In genomic region chr11:82908608-82908989, GRCm38 (mm10) we compare ENCODE assay signal across 8 mouse cellular contexts. TPM values are rescaled to one million over a fixed set of nuclear protein-coding genes. Genes with fewer than 3 reads are reported as not detected.
A peak's percentile ranks its signal among the peaks of the same experiment; 100 is the strongest.
DNase-seq lines count a peak whose midpoint lies in the region; ATAC-seq and TF ChIP-seq lines count a peak whose summit lies in the region.

No protein-coding gene starts in this region.

- peak overlapping the region; percentile 75 for H3K9ac ChIP-seq in forebrain, embryonic 12.5 days
- H3K9ac ChIP-seq in limb, embryonic 13.5 days: peak overlapping the region; percentile 88
- no peak overlapping the region for H3K9ac ChIP-seq in stomach, embryonic 15.5 days

- no peak overlapping the region for H3K27ac ChIP-seq in testis, adult 2 months (ENCODE audit: control insufficient read depth, insufficient read depth, low read depth, low read length)
- no peak overlapping the region for H3K27ac ChIP-seq in forebrain, embryonic 12.5 days
- H3K27ac ChIP-seq in limb, embryonic 13.5 days: no peak overlapping the region
- H3K27ac ChIP-seq in stomach, embryonic 15.5 days: no peak overlapping the region

- WGBS in forebrain, embryonic 12.5 days: 57% methylated on average over 10 of the region's 10 CpGs
- 56% methylated on average over 10 of the region's 10 CpGs for WGBS in limb, embryonic 13.5 days
- 48% methylated on average over 10 of the region's 10 CpGs for WGBS in stomach, embryonic 15.5 days

- H3K4me2 ChIP-seq in forebrain, embryonic 12.5 days: peak overlapping the region; percentile 76
- peak overlapping the region; percentile 86 for H3K4me2 ChIP-seq in limb, embryonic 13.5 days (replicated peaks)
- H3K4me2 ChIP-seq in stomach, embryonic 15.5 days: peak overlapping the region; percentile 87

- H3K9me3 ChIP-seq in forebrain, embryonic 12.5 days: no peaks in the 10 kb centered on the region
- no peaks in the 10 kb centered on the region for H3K9me3 ChIP-seq in limb, embryonic 13.5 days
- H3K9me3 ChIP-seq in stomach, embryonic 15.5 days: no peaks in the 10 kb centered on the region

- peak overlapping the region; percentile 86 for H3K4me3 ChIP-seq in testis, adult 2 months (ENCODE audit: control insufficient read depth, low read depth, low read length)
- peak overlapping the region; percentile 64 for H3K4me3 ChIP-seq in forebrain, embryonic 12.5 days (replicated peaks)
- peak overlapping the region; percentile 87 for H3K4me3 ChIP-seq in limb, embryonic 13.5 days
- peak overlapping the region; percentile 85 for H3K4me3 ChIP-seq in stomach, embryonic 15.5 days (replicated peaks)

- H3K4me1 ChIP-seq in testis, adult 2 months (ENCODE audit: control insufficient read depth, insufficient read depth, low read length): peaks cover 9% of the 10 kb centered on the region
- H3K4me1 ChIP-seq in forebrain, embryonic 12.5 days: peaks cover 11% of the 10 kb centered on the region
- peaks cover 10% of the 10 kb centered on the region for H3K4me1 ChIP-seq in limb, embryonic 13.5 days
- peaks cover 6% of the 10 kb centered on the region; the same call in 1 of the 2 replicates for H3K4me1 ChIP-seq in stomach, embryonic 15.5 days

- no peak for TF ChIP-seq CTCF in testis, adult 2 months (IDR thresholded peaks at IDR 0.05; ENCODE audit: control insufficient read depth, insufficient read depth, insufficient replicate concordance, low read depth, low read length)

- no peak for ATAC-seq in forebrain, embryonic 12.5 days (ENCODE audit: low FRiP score)
- no peak for ATAC-seq in limb, embryonic 13.5 days (ENCODE audit: low FRiP score, low read depth)
- ATAC-seq in stomach, embryonic 15.5 days (ENCODE audit: insufficient read depth, low FRiP score, low read depth): no peak

- H3K36me3 ChIP-seq in testis, adult 2 months (ENCODE audit: control insufficient read depth, insufficient read depth, low read length): no peaks in the 10 kb centered on the region; the same call in 1 of the 2 replicates
- peaks cover 28% of the 10 kb centered on the region for H3K36me3 ChIP-seq in forebrain, embryonic 12.5 days (replicated peaks)
- H3K36me3 ChIP-seq in limb, embryonic 13.5 days: peaks cover 30% of the 10 kb centered on the region
- H3K36me3 ChIP-seq in stomach, embryonic 15.5 days: peaks cover 19% of the 10 kb centered on the region

- DNase-seq in testis, postnatal 10 days (ENCODE audit: low spot score): no peak
- no peak for DNase-seq in right cerebral cortex, postnatal 36 days (ENCODE audit: low spot score in 2 of 2)
- DNase-seq in spleen, postnatal 14 days (ENCODE audit: low spot score in 2 of 2): no peak
- no peak for DNase-seq in right cerebral cortex, postnatal 25 days

- H3K27me3 ChIP-seq in testis, adult 2 months (ENCODE audit: control insufficient read depth, insufficient read depth, low read length): no peaks in the 10 kb centered on the region
- 0 out of 2 replicates have a peak, but pooled peaks cover 4% of the 10 kb centered on the region for H3K27me3 ChIP-seq in forebrain, embryonic 12.5 days
- peaks cover 14% of the 10 kb centered on the region for H3K27me3 ChIP-seq in limb, embryonic 13.5 days
- H3K27me3 ChIP-seq in stomach, embryonic 15.5 days (replicated peaks): no peaks in the 10 kb centered on the region; the same call in 1 of the 2 replicates

- TF ChIP-seq POLR2A in testis, adult 2 months (IDR thresholded peaks at IDR 0.05; ENCODE audit: control insufficient read depth, low read depth, low read length): no peak

RNA-seq across cellular contexts. Expression of gene Nle1, which starts 0.4 kb away (rescaled TPM):
- 9.6 and 9.7 TPM in 2 replicates for polyA plus RNA-seq in testis, adult 2 months (2012; rRNA removed)
- polyA plus RNA-seq in forebrain, embryonic 12.5 days (2016; fragmentation: Nextera tagmentation; extraction: Ambion mirVana): 32.3 and 37.3 TPM in 2 replicates
- 39.5 and 41.3 TPM in 2 replicates for polyA plus RNA-seq in limb, embryonic 13.5 days (2015; fragmentation: Nextera tagmentation; extraction: Ambion mirVana)
- polyA plus RNA-seq in stomach, embryonic 15.5 days (2015; fragmentation: Nextera tagmentation; extraction: Ambion mirVana): 30.7 and 31.1 TPM in 2 replicates

RNA-seq across cellular contexts. Expression of gene Unc45b, which starts 1.8 kb away (rescaled TPM):
- polyA plus RNA-seq in testis, adult 2 months (2012; rRNA removed): 3.3 and 7.2 TPM in 2 replicates
- polyA plus RNA-seq in forebrain, embryonic 12.5 days (2016; fragmentation: Nextera tagmentation; extraction: Ambion mirVana): 1.0 and 1.3 TPM in 2 replicates
- polyA plus RNA-seq in limb, embryonic 13.5 days (2015; fragmentation: Nextera tagmentation; extraction: Ambion mirVana): 18.2 and 20.0 TPM in 2 replicates
- polyA plus RNA-seq in stomach, embryonic 15.5 days (2015; fragmentation: Nextera tagmentation; extraction: Ambion mirVana): 2.5 and 2.6 TPM in 2 replicates

RNA-seq across cellular contexts. Expression of gene Fndc8, which starts 16.7 kb away (rescaled TPM):
- 134 and 144 TPM in 2 replicates for polyA plus RNA-seq in testis, adult 2 months (2012; rRNA removed)
- polyA plus RNA-seq in forebrain, embryonic 12.5 days (2016; fragmentation: Nextera tagmentation; extraction: Ambion mirVana): 0.21 and 0.40 TPM in 2 replicates
- 0.19 and 0.23 TPM in 2 replicates for polyA plus RNA-seq in limb, embryonic 13.5 days (2015; fragmentation: Nextera tagmentation; extraction: Ambion mirVana)
- 0.13 and 0.15 TPM in 2 replicates for polyA plus RNA-seq in stomach, embryonic 15.5 days (2015; fragmentation: Nextera tagmentation; extraction: Ambion mirVana)

RNA-seq across cellular contexts. Expression of gene Rad51d, which starts 18.2 kb away (rescaled TPM):
- polyA plus RNA-seq in testis, adult 2 months (2012; rRNA removed): 13.8 and 15.1 TPM in 2 replicates
- polyA plus RNA-seq in forebrain, embryonic 12.5 days (2016; fragmentation: Nextera tagmentation; extraction: Ambion mirVana): 12.6 and 14.2 TPM in 2 replicates
- 9.5 and 12.6 TPM in 2 replicates for polyA plus RNA-seq in limb, embryonic 13.5 days (2015; fragmentation: Nextera tagmentation; extraction: Ambion mirVana)
- polyA plus RNA-seq in stomach, embryonic 15.5 days (2015; fragmentation: Nextera tagmentation; extraction: Ambion mirVana): 13.6 and 14.8 TPM in 2 replicates

RNA-seq across cellular contexts. Expression of gene Rffl, which starts 37.6 kb away (rescaled TPM):
- 135 and 143 TPM in 2 replicates for polyA plus RNA-seq in testis, adult 2 months (2012; rRNA removed)
- 16.6 and 19.1 TPM in 2 replicates for polyA plus RNA-seq in forebrain, embryonic 12.5 days (2016; fragmentation: Nextera tagmentation; extraction: Ambion mirVana)
- 12.3 and 14.7 TPM in 2 replicates for polyA plus RNA-seq in limb, embryonic 13.5 days (2015; fragmentation: Nextera tagmentation; extraction: Ambion mirVana)
- polyA plus RNA-seq in stomach, embryonic 15.5 days (2015; fragmentation: Nextera tagmentation; extraction: Ambion mirVana): 17.5 and 20.2 TPM in 2 replicates

Comparison
In these comparisons a context has a peak if more than half of its experiments do, and no peak if none do; other contexts are left out.
1. RNA of gene Fndc8, which starts 16.7 kb away (polyA plus RNA-seq): 134 to 144 TPM in testis, adult 2 months; 0.21 to 0.40 TPM in forebrain, embryonic 12.5 days, 0.19 to 0.23 TPM in limb, embryonic 13.5 days and 0.13 to 0.15 TPM in stomach, embryonic 15.5 days; every median in the first group is over 10 times any median in the second.
2. Peak in every context shown above with its lines, with median percentiles within 50 percentile points of each other: H3K4me3 ChIP-seq and H3K4me2 ChIP-seq.